Mouse (Mus musculus) hindbrain, postnatal 0 days (tissue): ENCODE measurements at regions not wholly inside any gene's neighbourhood (a gene's known extent, or its start where the extent isn't known, plus 50 kb on each side); places are given as distances from the start of the nearest gene placed in this dataset.

ENCODE experiments used
- ATAC-seq: fragments of 200-750 bp; cut with Nextera tagmentation; 2 replicates; pipeline ENCODE4 v1.8.0; 2017; ENCODE audit warnings: mild to moderate bottlenecking, moderate TSS enrichment, moderate library complexity
- DNase-seq: peaks from one replicate; pipeline ENCODE4 v3.0.0-alpha.2; 2015; ENCODE audit warnings: low spot score
- H3K27ac ChIP-seq: fragments of 300-500 bp; sonication (generic); 2 replicates; pipeline ENCODE4 v1.5.1; 2014; ENCODE audit warnings: mild to moderate bottlenecking
- H3K27me3 ChIP-seq: fragments of 300-500 bp; sonication (generic); 2 replicates; pipeline ENCODE4 v1.6.1; 2014; ENCODE audit warnings: low read length, mixed read lengths; ENCODE audit not compliant: insufficient read depth
- H3K36me3 ChIP-seq: fragments of 300-500 bp; sonication (generic); 2 replicates; pipeline ENCODE4 v1.6.1; 2014; ENCODE audit warnings: low read length, mixed read lengths; ENCODE audit not compliant: insufficient read depth
- H3K4me1 ChIP-seq: fragments of 300-500 bp; sonication (generic); 2 replicates; pipeline ENCODE4 v1.6.1; 2014; ENCODE audit warnings: antibody characterized with exemption, low read length, mixed read lengths; ENCODE audit not compliant: insufficient read depth
- H3K4me2 ChIP-seq: fragments of 300-500 bp; sonication (generic); 2 replicates; pipeline ENCODE4 v1.6.1; 2014; ENCODE audit warnings: low read depth, mild to moderate bottlenecking, low read length, moderate library complexity, mixed read lengths
- H3K4me3 ChIP-seq: fragments of 300-500 bp; sonication (generic); 2 replicates; pipeline ENCODE4 v1.5.1; 2014; ENCODE audit warnings: low read length
- H3K9ac ChIP-seq: fragments of 300-500 bp; sonication (generic); replicated peaks from 2 replicates; pipeline ENCODE4 v1.6.1; 2014; ENCODE audit warnings: mild to moderate bottlenecking, low read length, moderate library complexity, mixed read lengths
- H3K9me3 ChIP-seq: fragments of 300-500 bp; sonication (generic); 2 replicates; pipeline ENCODE4 v1.6.1; 2016; ENCODE audit warnings: low read length, mixed read lengths
- CTCF ChIP-seq: IDR thresholded peaks from 2 replicates; pipeline ENCODE4 v1.5.1; 2016; ENCODE audit warnings: antibody characterized with exemption, control low read depth, low read depth
- WGBS: fragments of 180-500 bp; shearing (Covaris S2); extraction: QIAGEN DNeasy Blood & Tissue Kit; methylation state at CpG from one replicate; pipeline ENCODE4 v1.1.7; 2014; 5-methylcytosine and 5-hydroxymethylcytosine counted together

DNA sequence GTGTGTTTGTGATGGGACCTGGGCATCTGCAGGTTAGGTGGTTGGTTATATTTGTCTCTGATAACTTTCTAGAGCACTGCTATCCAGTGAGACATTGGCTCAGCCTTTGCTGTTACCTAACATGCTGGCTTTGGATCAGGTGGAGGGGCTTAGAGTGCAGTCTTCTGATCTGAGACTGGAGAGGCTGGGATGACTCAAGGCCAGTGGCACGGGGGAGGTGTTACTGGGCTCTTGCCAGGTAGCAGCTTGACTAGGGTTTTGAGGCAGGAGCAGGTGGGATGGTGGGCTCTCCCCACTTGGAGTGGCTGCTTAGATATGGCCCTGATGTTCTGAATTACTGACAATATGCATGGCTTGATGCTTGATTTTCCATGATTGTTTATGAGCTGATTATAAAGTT is 236.0 kb downstream of the Zfp704 start:
- WGBS: 57% methylated on average over 1 of the region's 1 CpGs
- no peak for ATAC-seq

GRCm38 (mm10) chr3:9370096-9370495 is 239.8 kb downstream of the Zfp704 start:
- no peak for ATAC-seq
- WGBS: 82% methylated on average over 2 of the region's 2 CpGs
- no peak overlapping the region for H3K9ac ChIP-seq
- H3K4me1 ChIP-seq: no peaks in the 10 kb centered on the region
- H3K4me2 ChIP-seq: no peak overlapping the region
- no peaks in the 10 kb centered on the region; the same call in 1 of the 2 replicates for H3K9me3 ChIP-seq
- no peak overlapping the region for H3K4me3 ChIP-seq
- H3K27me3 ChIP-seq: no peaks in the 10 kb centered on the region
- no peaks in the 10 kb centered on the region for H3K36me3 ChIP-seq
- peak; percentile 31; the same call in 1 of the 2 replicates for TF ChIP-seq CTCF
- DNase-seq: no peak
- no peak overlapping the region for H3K27ac ChIP-seq

More for the DNA sequence above, 236.0 kb downstream of the Zfp704 start:
- no peaks in the 10 kb centered on the region for H3K36me3 ChIP-seq
- H3K4me3 ChIP-seq: no peak overlapping the region
- no peaks in the 10 kb centered on the region for H3K4me1 ChIP-seq
- no peaks in the 10 kb centered on the region for H3K27me3 ChIP-seq
- no peaks in the 10 kb centered on the region; the same call in 1 of the 2 replicates for H3K9me3 ChIP-seq
- no peak for DNase-seq
- no peak overlapping the region for H3K27ac ChIP-seq
- no peak overlapping the region for H3K9ac ChIP-seq
- TF ChIP-seq CTCF: no peak
- no peak overlapping the region for H3K4me2 ChIP-seq

DNA sequence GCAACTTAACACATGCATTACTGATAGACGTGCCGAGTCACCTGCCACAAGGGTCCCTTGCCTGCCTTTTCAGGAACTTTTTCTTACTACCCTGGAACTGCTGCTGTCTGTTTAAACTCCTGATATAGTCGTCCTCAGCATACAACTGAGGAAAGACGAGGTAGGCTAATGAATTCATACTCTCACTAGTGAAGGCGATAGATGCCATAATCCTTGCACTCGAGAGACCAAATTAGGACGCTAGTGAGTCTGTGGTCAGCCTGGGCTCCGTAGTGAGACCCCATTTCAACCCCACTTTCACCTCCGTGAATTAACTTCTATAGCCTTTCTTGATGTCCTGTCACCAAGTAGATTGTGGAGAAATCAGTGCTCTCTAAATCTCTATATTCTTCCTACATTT is 244.1 kb downstream of the Zfp704 start:
- no peaks in the 10 kb centered on the region for H3K9me3 ChIP-seq
- H3K4me1 ChIP-seq: no peaks in the 10 kb centered on the region
- no peak overlapping the region for H3K4me3 ChIP-seq
- 74% methylated on average over 9 of the region's 9 CpGs for WGBS
- DNase-seq (no peak), ATAC-seq (no peak)
- no peak for TF ChIP-seq CTCF
- H3K27me3 ChIP-seq: no peaks in the 10 kb centered on the region
- H3K9ac ChIP-seq: no peak overlapping the region
- no peak overlapping the region for H3K27ac ChIP-seq
- no peak overlapping the region for H3K4me2 ChIP-seq
- no peaks in the 10 kb centered on the region for H3K36me3 ChIP-seq

GRCm38 (mm10) chr3:9359186-9359585 is 250.7 kb downstream of the Zfp704 start:
- DNase-seq (no peak), ATAC-seq (no peak)
- Histone ChIP-seq H3K27ac (no peak overlapping the region), H3K36me3 (no peaks in the 10 kb centered on the region), H3K4me1 (no peaks in the 10 kb centered on the region), H3K4me3 (no peak overlapping the region), H3K4me2 (no peak overlapping the region), H3K9ac (no peak overlapping the region), H3K27me3 (no peaks in the 10 kb centered on the region), H3K9me3 (no peaks in the 10 kb centered on the region)
- no peak for TF ChIP-seq CTCF
- WGBS: 90% methylated on average over 8 of the region's 8 CpGs

- no peaks in the 10 kb centered on the region for H3K9me3 ChIP-seq
- H3K9ac ChIP-seq: no peak overlapping the region
- no peak overlapping the region for H3K4me2 ChIP-seq
- H3K4me1 ChIP-seq: no peaks in the 10 kb centered on the region
- DNase-seq (no peak), ATAC-seq (no peak)
- H3K27ac ChIP-seq: no peak overlapping the region
- no peaks in the 10 kb centered on the region for H3K36me3 ChIP-seq
- 47% methylated on average over 12 of the region's 12 CpGs for WGBS
- H3K4me3 ChIP-seq: no peak overlapping the region
- TF ChIP-seq CTCF: no peak
- no peaks in the 10 kb centered on the region for H3K27me3 ChIP-seq
These were observed 251.8 kb downstream of the Zfp704 start for GRCm38 (mm10) chr3:9358111-9358510.

GRCm38 (mm10) chr3:9357639-9358038 is 252.2 kb downstream of the Zfp704 start:
- no peak overlapping the region for H3K4me3 ChIP-seq
- no peaks in the 10 kb centered on the region for H3K36me3 ChIP-seq
- 80% methylated on average over 2 of the region's 2 CpGs for WGBS
- ATAC-seq (no peak), DNase-seq (no peak)
- H3K4me2 ChIP-seq: no peak overlapping the region
- no peaks in the 10 kb centered on the region for H3K9me3 ChIP-seq
- H3K9ac ChIP-seq: no peak overlapping the region
- H3K4me1 ChIP-seq: no peaks in the 10 kb centered on the region
- H3K27ac ChIP-seq: no peak overlapping the region
- TF ChIP-seq CTCF: no peak
- no peaks in the 10 kb centered on the region for H3K27me3 ChIP-seq

GRCm38 (mm10) chr3:9355875-9356274 is 254.0 kb downstream of the Zfp704 start:
- Histone ChIP-seq H3K9ac (no peak overlapping the region), H3K27me3 (no peaks in the 10 kb centered on the region), H3K27ac (no peak overlapping the region), H3K4me3 (no peak overlapping the region), H3K9me3 (no peaks in the 10 kb centered on the region), H3K36me3 (no peaks in the 10 kb centered on the region), H3K4me1 (no peaks in the 10 kb centered on the region), H3K4me2 (no peak overlapping the region)
- ATAC-seq (no peak), DNase-seq (no peak)
- WGBS: 37% methylated on average over 4 of the region's 4 CpGs
- TF ChIP-seq CTCF: no peak
